Mouse (Mus musculus) macrophage (primary cell): ENCODE data around the gene E430018J23Rik. TPM values are rescaled to one million over a fixed set of nuclear protein-coding genes. Genes with fewer than 3 reads are reported as not detected.
"Not testable (repeated sequence)": the region's sequence is repeated elsewhere in the genome, so short reads cannot be mapped to it uniquely, and the experiment has no call there.

Experiments used
- H3K27ac ChIP-seq: fragments of 350-480 bp; formaldehyde crosslinking; 2 replicates; pipeline ENCODE4 v1.9.0; 2021
- H3K36me3 ChIP-seq: fragments of 350-480 bp; formaldehyde crosslinking; 2 replicates; pipeline ENCODE4 v1.9.0; 2021; ENCODE audit errors: inconsistent target
- H3K4me3 ChIP-seq: fragments of 350-480 bp; formaldehyde crosslinking; 2 replicates; pipeline ENCODE4 v1.9.0; 2021; ENCODE audit errors: inconsistent target
- H3K79me2 ChIP-seq: fragments of 350-480 bp; formaldehyde crosslinking; 2 replicates; pipeline ENCODE4 v1.9.0; 2021; ENCODE audit errors: inconsistent target
- WGBS: methylation state at CpG from one replicate; pipeline ENCODE4 v1.1.7; 2026; ENCODE audit warnings: inconsistent platforms; ENCODE audit not compliant: missing documents; 5-methylcytosine and 5-hydroxymethylcytosine counted together
- polyA plus RNA-seq: library from polyadenylated mRNA; stranded (reverse); fragments of 250-400 nt; gene quantifications from 3 replicates; pipeline ENCODE4 v1.2.4, GENCODE M21; 2018; ENCODE audit warnings: inconsistent platforms

Gene E430018J23Rik
- polyA plus RNA-seq, 1 experiment from 2014 or later: 1.3 TPM

DNA sequence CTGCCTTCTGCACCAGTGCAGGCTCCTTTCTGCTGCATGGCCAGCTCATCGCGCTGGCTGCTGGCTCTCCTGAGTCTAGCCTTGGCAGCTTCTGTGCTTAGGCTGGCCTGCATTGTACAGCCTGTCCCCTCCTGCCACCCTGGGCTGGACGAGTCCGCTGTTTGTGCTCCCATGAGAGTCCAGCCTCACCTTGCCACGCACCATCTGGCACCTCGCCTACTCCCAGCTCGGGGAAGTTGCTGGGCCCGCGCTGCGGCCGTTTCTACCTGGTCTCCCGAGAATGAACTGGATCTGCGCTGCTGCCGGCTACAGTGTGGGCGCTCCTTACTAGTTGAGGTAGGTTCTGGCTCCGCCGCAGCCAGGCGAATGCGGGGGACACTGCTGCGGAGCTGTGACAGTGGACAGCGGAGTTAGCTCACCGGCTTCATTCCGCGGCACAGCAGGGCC lies 29.9 kb downstream of the E430018J23Rik start:
- no peaks in the 10 kb centered on the region for H3K36me3 ChIP-seq
- no peak overlapping the region for H3K27ac ChIP-seq
- no peaks in the 10 kb centered on the region for H3K79me2 ChIP-seq
- 35% methylated on average over 22 of the region's 24 CpGs for WGBS
- H3K4me3 ChIP-seq: no peak overlapping the region

DNA sequence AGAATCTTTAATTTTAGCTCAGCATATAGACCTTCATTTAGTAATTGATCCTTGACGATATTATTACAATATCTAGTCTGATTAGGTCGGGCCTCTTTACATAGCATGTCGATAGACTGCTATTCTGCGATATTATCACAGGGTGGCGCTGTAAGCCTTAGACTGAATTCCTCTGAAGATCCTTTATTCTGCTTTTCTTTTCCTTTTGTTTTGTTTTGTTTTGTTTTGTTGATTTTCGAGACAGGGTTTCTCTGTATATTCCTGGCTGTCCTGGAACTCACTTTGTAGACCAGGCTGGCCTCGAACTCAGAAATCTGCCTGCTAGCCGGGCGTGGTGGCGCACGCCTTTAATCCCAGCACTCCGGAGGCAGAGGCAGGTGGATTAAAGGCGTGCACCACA lies 31.0 kb downstream of the E430018J23Rik start:
- WGBS: 19% methylated on average over 13 of the region's 13 CpGs
- peak overlapping the region; percentile 31 for H3K4me3 ChIP-seq
- not testable (repeated sequence) for H3K36me3 ChIP-seq, H3K79me2 ChIP-seq, H3K27ac ChIP-seq

- H3K36me3 ChIP-seq: no peaks in the 10 kb centered on the region
- WGBS: 64% methylated on average over 12 of the region's 13 CpGs
- no peak overlapping the region for H3K27ac ChIP-seq
- no peak overlapping the region for H3K4me3 ChIP-seq
- no peaks in the 10 kb centered on the region for H3K79me2 ChIP-seq
Measured at GRCm38 (mm10) chr7:127361449-127361848, 32.0 kb downstream of the E430018J23Rik start.

DNA sequence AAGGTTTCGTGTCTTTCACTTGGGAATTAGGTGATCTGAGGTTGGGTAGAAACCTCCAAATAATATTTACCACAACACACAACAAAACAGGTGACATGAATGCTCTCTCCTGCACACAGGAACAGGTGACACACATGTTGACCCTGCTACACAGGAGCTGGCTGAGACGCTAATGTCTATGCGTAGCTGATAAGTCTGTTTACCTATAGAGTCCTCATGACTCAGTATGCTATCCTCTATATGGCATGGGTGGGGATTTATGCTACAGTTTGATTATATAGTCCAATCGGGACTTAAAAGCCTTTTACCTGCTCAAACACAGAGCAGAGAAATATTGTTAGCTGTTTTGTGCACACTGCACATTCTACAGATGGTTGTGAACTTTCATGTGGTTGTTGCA lies 33.2 kb downstream of the E430018J23Rik start:
- WGBS: 78% methylated on average over 4 of the region's 4 CpGs
- H3K36me3 ChIP-seq: no peaks in the 10 kb centered on the region
- H3K79me2 ChIP-seq: no peaks in the 10 kb centered on the region
- H3K4me3 ChIP-seq: no peak overlapping the region
- H3K27ac ChIP-seq: no peak overlapping the region

DNA sequence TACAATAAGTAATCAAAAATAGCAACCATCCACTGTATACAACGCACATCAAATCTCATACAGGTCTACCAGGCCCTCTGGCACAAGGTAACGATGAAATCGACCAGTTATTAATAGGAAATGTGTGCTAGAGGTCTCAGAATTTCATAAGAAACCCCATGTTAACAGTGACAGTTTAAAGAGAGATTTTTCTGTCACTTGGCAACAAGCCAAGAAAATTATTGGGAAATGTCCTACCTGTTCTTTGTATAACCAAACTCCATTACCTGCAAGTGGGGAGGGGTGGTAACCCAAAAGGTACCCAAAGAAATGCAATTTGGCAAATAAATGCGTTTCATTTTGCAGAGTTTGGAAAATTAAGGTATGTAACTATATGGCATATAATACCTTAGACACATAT lies 35.0 kb downstream of the E430018J23Rik start:
- Histone ChIP-seq H3K36me3 (no peaks in the 10 kb centered on the region), H3K79me2 (no peaks in the 10 kb centered on the region), H3K27ac (no peak overlapping the region), H3K4me3 (no peak overlapping the region)
- 79% methylated on average over 4 of the region's 4 CpGs for WGBS

DNA sequence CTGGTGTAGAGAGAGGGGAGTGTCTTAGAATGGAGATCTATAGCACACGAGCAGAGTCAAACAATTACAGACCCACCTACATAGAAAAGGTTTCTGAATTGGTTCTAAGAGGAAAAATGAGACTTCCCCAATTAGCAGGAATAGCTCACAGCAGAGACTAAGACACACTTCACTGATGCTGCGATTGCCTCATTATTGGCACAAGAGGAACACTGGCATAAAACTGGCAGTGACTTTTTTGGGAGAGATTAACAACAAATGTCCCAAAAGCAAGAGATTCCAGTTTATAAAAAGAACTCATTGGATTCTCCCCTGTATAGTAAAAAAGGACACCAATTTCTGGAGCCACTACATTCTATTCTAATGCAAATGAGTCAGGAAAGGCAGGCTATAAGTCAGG lies 35.6 kb downstream of the E430018J23Rik start:
- H3K79me2 ChIP-seq: no peaks in the 10 kb centered on the region
- WGBS: 40% methylated on average over 2 of the region's 2 CpGs
- H3K27ac ChIP-seq: no peak overlapping the region
- no peaks in the 10 kb centered on the region for H3K36me3 ChIP-seq
- no peak overlapping the region for H3K4me3 ChIP-seq

DNA sequence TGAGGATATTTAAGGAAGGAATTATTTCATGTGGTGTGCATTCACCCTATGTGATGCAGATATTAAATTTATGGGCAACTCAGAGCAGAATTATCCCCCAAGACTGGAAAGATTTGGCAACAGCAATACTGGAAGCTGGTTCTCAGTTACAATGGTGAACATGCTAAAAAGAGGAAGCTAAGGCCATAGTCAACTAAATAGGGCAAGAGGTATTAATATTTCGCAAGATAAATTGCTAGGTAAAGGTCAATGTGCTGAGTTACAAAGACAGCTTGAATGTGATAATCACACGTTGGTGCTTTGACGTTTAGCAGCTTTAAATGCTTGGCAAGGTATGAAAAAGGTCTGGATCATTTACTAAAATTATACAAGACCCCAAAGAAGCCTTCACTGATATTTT lies 37.6 kb downstream of the E430018J23Rik start:
- Histone ChIP-seq H3K4me3 (no peak overlapping the region), H3K27ac (no peak overlapping the region), H3K79me2 (no peaks in the 10 kb centered on the region), H3K36me3 (no peaks in the 10 kb centered on the region)
- WGBS: 54% methylated on average over 3 of the region's 3 CpGs

DNA sequence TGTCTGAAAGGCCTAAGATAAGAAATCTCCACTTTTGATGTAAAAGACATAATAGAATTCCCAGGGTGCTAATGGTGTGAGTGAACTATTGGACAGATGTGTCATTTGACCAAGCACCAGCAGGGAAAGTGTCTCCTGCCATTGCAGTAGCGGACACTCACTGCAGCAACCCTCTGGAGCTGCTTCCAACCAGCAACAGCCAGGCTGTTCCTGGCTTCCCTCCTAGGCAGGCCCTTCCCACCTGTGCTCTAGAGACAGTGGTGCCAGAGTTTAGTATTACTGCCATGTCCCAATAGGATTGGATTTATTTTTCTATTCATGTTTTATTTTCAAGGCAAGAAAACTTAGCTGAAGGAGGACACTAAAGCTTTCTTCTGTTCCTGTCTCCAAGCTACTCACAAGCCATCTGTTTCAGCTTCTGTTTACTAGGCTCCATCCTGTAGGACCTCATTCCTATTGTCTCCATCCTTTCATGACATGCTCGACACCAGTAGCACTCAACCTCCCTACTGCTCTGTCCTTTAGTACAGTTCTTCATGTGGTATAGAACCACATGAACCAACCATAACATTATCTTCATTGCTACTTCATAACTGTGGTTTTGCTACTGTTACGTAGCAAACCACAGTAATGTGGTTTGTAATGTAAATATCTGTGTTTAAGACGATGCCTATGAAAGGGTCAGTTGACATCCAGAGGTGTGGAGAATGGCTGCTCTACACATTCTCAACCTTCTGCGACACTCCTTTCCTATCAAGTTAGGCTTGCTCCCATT lies 42.0 kb downstream of the E430018J23Rik start:
- Histone ChIP-seq H3K27ac (no peak overlapping the region), H3K4me3 (no peak overlapping the region), H3K79me2 (no peaks in the 10 kb centered on the region), H3K36me3 (no peaks in the 10 kb centered on the region)
- WGBS: 56% methylated on average over 5 of the region's 5 CpGs

GRCm38 (mm10) chr7:127346676-127347075 lies 46.8 kb downstream of the E430018J23Rik start:
- Histone ChIP-seq H3K79me2 (peaks cover 12% of the 10 kb centered on the region; the same call in 1 of the 2 replicates), H3K4me3 (peak overlapping the region; percentile 56), H3K36me3 (no peaks in the 10 kb centered on the region), H3K27ac (no peak overlapping the region)
- WGBS: 71% methylated on average over 8 of the region's 8 CpGs

GRCm38 (mm10) chr7:127345512-127346325 lies 47.7 kb downstream of the E430018J23Rik start, which contains the start of gene Zfp768:
Zfp768 (minus strand) TSS chr7:127345589.
- Histone ChIP-seq H3K4me3 (peak within 1 kb of the TSS; percentile 87), H3K79me2 (peaks cover 12% of the 10 kb centered on the region; the same call in 1 of the 2 replicates), H3K27ac (peak within 1 kb of the TSS; percentile 52), H3K36me3 (no peaks in the 10 kb centered on the region)
- under 1% methylated on average over 57 of the region's 76 CpGs for WGBS

DNA sequence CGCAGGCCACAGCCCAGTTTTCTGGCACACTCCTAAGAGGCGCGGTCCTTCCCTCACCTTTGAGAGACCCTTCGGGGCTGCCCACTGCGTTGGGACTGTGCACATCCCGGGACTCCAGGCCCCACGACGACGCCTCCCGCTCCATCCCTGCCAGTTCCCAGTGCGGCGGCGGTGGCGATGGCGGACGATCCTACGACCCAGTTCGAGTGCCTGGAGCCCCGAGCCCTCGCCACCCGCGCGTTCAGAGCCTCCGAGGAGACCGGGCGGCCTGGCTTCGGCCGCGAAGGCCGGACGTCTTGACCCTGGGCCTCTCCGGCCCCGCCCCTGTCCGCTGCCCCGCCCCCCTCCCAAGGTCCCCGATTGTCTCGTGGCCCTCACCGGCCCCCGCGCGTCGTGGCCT lies 48.3 kb downstream of the E430018J23Rik start:
- Histone ChIP-seq H3K79me2 (peaks cover 12% of the 10 kb centered on the region; the same call in 1 of the 2 replicates), H3K36me3 (no peaks in the 10 kb centered on the region), H3K27ac (peak overlapping the region; percentile 52), H3K4me3 (peak overlapping the region; percentile 87)
- WGBS: 0% methylated on average over 40 of the region's 42 CpGs

DNA sequence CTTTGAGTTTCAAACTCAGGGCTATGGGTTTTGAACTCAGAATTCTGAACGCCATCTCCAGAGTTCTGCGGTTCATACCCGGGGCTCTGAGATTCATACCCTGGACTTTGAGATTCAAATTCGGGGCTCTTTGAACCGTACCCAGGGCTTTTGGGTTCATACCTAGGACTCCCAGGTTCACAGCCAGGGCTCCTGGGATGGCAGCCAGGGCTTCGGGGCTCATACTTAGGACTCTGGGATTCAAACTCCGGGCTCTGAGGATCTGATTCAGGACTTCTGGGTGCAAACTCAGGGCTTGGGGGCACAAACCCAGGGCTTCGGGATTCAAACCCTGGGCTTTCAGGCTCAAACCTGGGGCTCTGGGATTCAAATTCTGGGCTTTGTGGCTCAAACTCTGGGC lies 49.1 kb downstream of the E430018J23Rik start:
- H3K4me3 ChIP-seq: peak overlapping the region; percentile 87
- H3K36me3 ChIP-seq: no peaks in the 10 kb centered on the region
- 97% methylated on average over 8 of the region's 8 CpGs for WGBS
- 0 out of 2 replicates have a peak overlapping the region, but pooled peaks have one; percentile 48 for H3K27ac ChIP-seq
- peaks cover 12% of the 10 kb centered on the region; the same call in 1 of the 2 replicates for H3K79me2 ChIP-seq

- H3K36me3 ChIP-seq: no peaks in the 10 kb centered on the region
- no peak overlapping the region for H3K4me3 ChIP-seq
- no peak overlapping the region for H3K27ac ChIP-seq
- WGBS: 96% methylated on average over 37 of the region's 38 CpGs
- peaks cover 12% of the 10 kb centered on the region; the same call in 1 of the 2 replicates for H3K79me2 ChIP-seq
Measured at GRCm38 (mm10) chr7:127343351-127344019, 49.9 kb downstream of the E430018J23Rik start.

DNA sequence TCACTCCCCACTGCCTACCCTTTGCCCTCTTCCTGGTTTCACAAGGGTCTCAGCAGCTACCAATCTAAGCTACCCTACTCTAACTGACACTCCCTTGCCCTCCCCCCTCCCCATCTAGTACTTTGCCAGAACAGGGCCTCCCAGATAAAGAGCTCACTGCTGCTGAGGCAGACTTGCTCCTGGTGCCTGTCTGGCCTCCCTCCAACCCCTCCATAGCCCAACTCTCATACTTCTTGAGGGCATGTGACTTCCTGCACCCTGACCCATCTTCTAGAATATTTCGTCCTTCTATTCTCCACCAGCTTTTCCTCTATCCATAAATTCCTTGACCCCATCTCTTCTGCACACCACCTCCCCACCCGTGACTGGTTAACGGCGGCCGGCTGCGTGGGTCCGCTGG lies 50.5 kb downstream of the E430018J23Rik start:
- 96% methylated on average over 7 of the region's 7 CpGs for WGBS
- H3K4me3 ChIP-seq: no peak overlapping the region
- no peak overlapping the region for H3K27ac ChIP-seq
- H3K36me3 ChIP-seq: no peaks in the 10 kb centered on the region
- peaks cover 12% of the 10 kb centered on the region; the same call in 1 of the 2 replicates for H3K79me2 ChIP-seq
